Mouse (Mus musculus) stomach, postnatal 0 days (tissue): ENCODE measurements around the gene Pex6. TPM values are rescaled to one million over a fixed set of nuclear protein-coding genes. Genes with fewer than 3 reads are reported as not detected.

Source experiments
- ATAC-seq: fragments of 200-750 bp; cut with Nextera tagmentation; 2 replicates; pipeline ENCODE4 v1.8.0; 2017; ENCODE audit not compliant: low FRiP score, low TSS enrichment
- DNase-seq: peaks from one replicate; pipeline ENCODE4 v3.0.0-alpha.2; 2016; ENCODE audit warnings: low spot score
- H3K27ac ChIP-seq: fragments of 300-500 bp; sonication (generic); replicated peaks from 2 replicates; pipeline ENCODE4 v1.5.1; 2014; ENCODE audit warnings: mild to moderate bottlenecking, control low read depth
- H3K27me3 ChIP-seq: fragments of 300-500 bp; sonication (generic); 2 replicates; pipeline ENCODE4 v1.6.1; 2014; ENCODE audit warnings: low read length; ENCODE audit not compliant: control insufficient read depth, insufficient read depth
- H3K36me3 ChIP-seq: fragments of 300-500 bp; sonication (generic); 2 replicates; pipeline ENCODE4 v1.6.1; 2014; ENCODE audit warnings: low read length, mixed read lengths; ENCODE audit not compliant: control insufficient read depth, insufficient read depth
- H3K4me1 ChIP-seq: fragments of 300-500 bp; sonication (generic); replicated peaks from 2 replicates; pipeline ENCODE4 v1.6.1; 2014; ENCODE audit warnings: antibody characterized with exemption; ENCODE audit not compliant: control insufficient read depth, insufficient read depth
- H3K4me2 ChIP-seq: fragments of 300-500 bp; sonication (generic); replicated peaks from 2 replicates; pipeline ENCODE4 v1.6.1; 2014; ENCODE audit warnings: low read depth, mild to moderate bottlenecking, control low read depth, moderate library complexity
- H3K4me3 ChIP-seq: fragments of 300-500 bp; sonication (generic); 2 replicates; pipeline ENCODE4 v1.5.1; 2014; ENCODE audit warnings: low read depth, low read length, control low read depth
- H3K9ac ChIP-seq: fragments of 300-500 bp; sonication (generic); 2 replicates; pipeline ENCODE4 v1.6.1; 2014; ENCODE audit warnings: mild to moderate bottlenecking, low read length, control low read depth, mixed read lengths
- H3K9me3 ChIP-seq: fragments of 300-500 bp; sonication (generic); 2 replicates; pipeline ENCODE4 v1.6.1; 2016; ENCODE audit warnings: low read length; ENCODE audit not compliant: control insufficient read depth
- CTCF ChIP-seq: IDR thresholded peaks from 2 replicates; pipeline ENCODE4 v1.5.1; 2016; ENCODE audit warnings: antibody characterized with exemption, low read depth, mild to moderate bottlenecking, moderate library complexity
- EP300 ChIP-seq: optimal IDR thresholded peaks from 2 replicates; pipeline ENCODE3; 2016; ENCODE audit warnings: antibody characterized with exemption
- WGBS: fragments of 180-500 bp; shearing (Covaris S2); extraction: QIAGEN DNeasy Blood & Tissue Kit; methylation state at CpG from one replicate; pipeline ENCODE4 v1.1.7; 2014; 5-methylcytosine and 5-hydroxymethylcytosine counted together
- polyA plus RNA-seq: library from polyadenylated mRNA; unstranded; fragments of >200 nt; fragmentation: Nextera tagmentation; extraction: Ambion mirVana; gene quantifications from 2 replicates; pipeline ENCODE4 v1.2.1, GENCODE M21; 2015

Gene Pex6
- polyA plus RNA-seq = 9.8 and 11.8 TPM in 2 replicates

GRCm38 (mm10) chr17:46710959-46711597 is at the start of gene Pex6:
Gene Pex6, plus strand, starts transcription at chr17:46711463.
- Histone ChIP-seq H3K27me3 (no peaks in the 10 kb centered on the region), H3K9ac (peak within 1 kb of the TSS; percentile 96), H3K4me2 (peak within 1 kb of the TSS; percentile 97), H3K4me1 (peaks cover 3% of the 10 kb centered on the region; the same call in 1 of the 2 replicates), H3K9me3 (no peaks in the 10 kb centered on the region), H3K36me3 (peaks cover 3% of the 10 kb centered on the region; the same call in 1 of the 2 replicates), H3K27ac (peak within 1 kb of the TSS; percentile 78), H3K4me3 (peak within 1 kb of the TSS; percentile 93)
- ATAC-seq = peak; percentile 88
- 6% methylated on average over 34 of the region's 36 CpGs for WGBS
- peak; percentile 94 for DNase-seq
- TF ChIP-seq CTCF (peak; percentile 25; the same call in 1 of the 2 replicates), EP300 (no peak)

GRCm38 (mm10) chr17:46661981-46662380 is 49.3 kb upstream of the Pex6 start:
- TF ChIP-seq EP300 = no peak
- no peak for TF ChIP-seq CTCF
- H3K4me2 ChIP-seq = no peak overlapping the region
- 89% methylated on average over 12 of the region's 12 CpGs for WGBS
- no peaks in the 10 kb centered on the region for H3K4me1 ChIP-seq
- no peaks in the 10 kb centered on the region for H3K9me3 ChIP-seq
- H3K9ac ChIP-seq = no peak overlapping the region
- DNase-seq = no peak
- ATAC-seq = no peak
- H3K27me3 ChIP-seq = no peaks in the 10 kb centered on the region
- no peak overlapping the region for H3K4me3 ChIP-seq
- H3K27ac ChIP-seq = no peak overlapping the region
- H3K36me3 ChIP-seq = peaks cover 48% of the 10 kb centered on the region

GRCm38 (mm10) chr17:46662730-46663129 is 48.5 kb upstream of the Pex6 start:
- TF ChIP-seq EP300 = no peak
- TF ChIP-seq CTCF = no peak
- 79% methylated on average over 5 of the region's 5 CpGs for WGBS
- Histone ChIP-seq H3K4me2 (no peak overlapping the region), H3K9me3 (no peaks in the 10 kb centered on the region), H3K4me3 (no peak overlapping the region), H3K27ac (no peak overlapping the region), H3K9ac (no peak overlapping the region), H3K4me1 (no peaks in the 10 kb centered on the region), H3K27me3 (no peaks in the 10 kb centered on the region), H3K36me3 (peaks cover 43% of the 10 kb centered on the region)
- DNase-seq = no peak
- ATAC-seq = no peak

GRCm38 (mm10) chr17:46667712-46668111 is 43.6 kb upstream of the Pex6 start:
- no peaks in the 10 kb centered on the region for H3K9me3 ChIP-seq
- WGBS = 85% methylated on average over 16 of the region's 16 CpGs
- TF ChIP-seq CTCF = no peak
- no peak for TF ChIP-seq EP300
- H3K9ac ChIP-seq = no peak overlapping the region
- no peak overlapping the region for H3K4me3 ChIP-seq
- H3K4me2 ChIP-seq = no peak overlapping the region
- no peaks in the 10 kb centered on the region for H3K27me3 ChIP-seq
- no peaks in the 10 kb centered on the region for H3K4me1 ChIP-seq
- ATAC-seq (no peak), DNase-seq (no peak)
- no peak overlapping the region for H3K27ac ChIP-seq
- H3K36me3 ChIP-seq = peaks cover 19% of the 10 kb centered on the region

GRCm38 (mm10) chr17:46669911-46670310 is 41.4 kb upstream of the Pex6 start:
- Histone ChIP-seq H3K4me1 (no peaks in the 10 kb centered on the region; the same call in 1 of the 2 replicates), H3K27ac (no peak overlapping the region), H3K4me2 (no peak overlapping the region), H3K4me3 (no peak overlapping the region), H3K9me3 (no peaks in the 10 kb centered on the region), H3K27me3 (no peaks in the 10 kb centered on the region), H3K9ac (no peak overlapping the region), H3K36me3 (peaks cover 6% of the 10 kb centered on the region)
- DNase-seq (no peak), ATAC-seq (no peak)
- WGBS = 95% methylated on average over 10 of the region's 10 CpGs
- no peak for TF ChIP-seq CTCF
- no peak for TF ChIP-seq EP300

- TF ChIP-seq CTCF (no peak), EP300 (no peak)
- Histone ChIP-seq H3K4me3 (peak within 1 kb of the TSS; percentile 72), H3K36me3 (peaks cover 14% of the 10 kb centered on the region)
These were observed 37.3 kb upstream of the Pex6 start, which contains the start of gene Rrp36 for GRCm38 (mm10) chr17:46673850-46674529. Gene Rrp36, minus strand, starts transcription at chr17:46674352.

More at GRCm38 (mm10) chr17:46673850-46674529, 37.3 kb upstream of the Pex6 start, which contains the start of gene Rrp36:
- ATAC-seq (peak; percentile 91), DNase-seq (peak; percentile 93)
- H3K27ac ChIP-seq = peak within 1 kb of the TSS; percentile 90
- H3K9me3 ChIP-seq = no peaks in the 10 kb centered on the region
- H3K9ac ChIP-seq = peak within 1 kb of the TSS; percentile 76
- H3K27me3 ChIP-seq = no peaks in the 10 kb centered on the region
- under 1% methylated on average over 43 of the region's 43 CpGs for WGBS
- H3K4me1 ChIP-seq = peaks cover 2% of the 10 kb centered on the region
- peak within 1 kb of the TSS; percentile 71 for H3K4me2 ChIP-seq
